In genomic region chr7:90457517-90457916, GRCm38 (mm10) we compare ENCODE assay signal across 8 mouse cellular contexts. TPM values are rescaled to one million over a fixed set of nuclear protein-coding genes. Genes with fewer than 3 reads are reported as not detected.
DNase-seq lines count a peak whose midpoint lies in the region; ATAC-seq and TF ChIP-seq lines count a peak whose summit lies in the region.

No protein-coding gene starts in this region.

- H3K27me3 ChIP-seq in lung, embryonic 14.5 days (ENCODE audit: insufficient read depth, low read length), result no peaks in the 10 kb centered on the region
- 0 out of 2 replicates have a peak, but pooled peaks cover 2% of the 10 kb centered on the region for H3K27me3 ChIP-seq in heart, embryonic 16.5 days (ENCODE audit: control insufficient read depth, insufficient read depth, low read length)
- H3K27me3 ChIP-seq in liver, embryonic 15.5 days, result no peaks in the 10 kb centered on the region
- no peaks in the 10 kb centered on the region for H3K27me3 ChIP-seq in stomach, embryonic 16.5 days (ENCODE audit: control insufficient read depth, insufficient read depth, low read length)

- peak overlapping the region; percentile 76 for H3K4me2 ChIP-seq in lung, embryonic 14.5 days
- peak overlapping the region; percentile 80 for H3K4me2 ChIP-seq in heart, embryonic 16.5 days (ENCODE audit: low read depth, low read length)
- peak overlapping the region; percentile 92 for H3K4me2 ChIP-seq in liver, embryonic 15.5 days
- H3K4me2 ChIP-seq in stomach, embryonic 16.5 days (ENCODE audit: low read depth, low read length), result peak overlapping the region; percentile 56

- peak; percentile 66 for DNase-seq in lung, embryonic 14.5 days
- no peak for DNase-seq in lung, postnatal 14 days
- no peak for DNase-seq in gastrocnemius, postnatal 14 days
- no peak for DNase-seq in left cerebral cortex, postnatal 4 days

- H3K9me3 ChIP-seq in lung, embryonic 14.5 days (ENCODE audit: low read depth, low read length), result no peaks in the 10 kb centered on the region
- H3K9me3 ChIP-seq in heart, embryonic 16.5 days (replicated peaks; ENCODE audit: control insufficient read depth, low read length), result no peaks in the 10 kb centered on the region
- no peaks in the 10 kb centered on the region for H3K9me3 ChIP-seq in liver, embryonic 15.5 days (replicated peaks)
- no peaks in the 10 kb centered on the region for H3K9me3 ChIP-seq in stomach, embryonic 16.5 days (replicated peaks; ENCODE audit: control insufficient read depth, low read length)

- ATAC-seq in lung, embryonic 14.5 days (ENCODE audit: insufficient read depth), result peak; percentile 72
- 0 out of 2 replicates have a peak, but pooled peaks have one; percentile 9 for ATAC-seq in common myeloid progenitor, adult 5-6 weeks (replicated peaks; ENCODE audit: low read depth, poor library complexity, severe bottlenecking)
- peak; percentile 16; the same call in 1 of the 2 replicates for ATAC-seq in heart, embryonic 16.5 days (replicated peaks; ENCODE audit: extremely low read depth, insufficient read depth, low FRiP score)
- peak; percentile 35 for ATAC-seq in liver, embryonic 15.5 days (ENCODE audit: insufficient read depth)
- peak; percentile 53; the same call in 1 of the 2 replicates for ATAC-seq in stomach, embryonic 16.5 days (ENCODE audit: insufficient read depth, low FRiP score)

- H3K9ac ChIP-seq in lung, embryonic 14.5 days, result peak overlapping the region; percentile 61
- H3K9ac ChIP-seq in heart, embryonic 16.5 days (ENCODE audit: low read length), result peak overlapping the region; percentile 77
- H3K9ac ChIP-seq in liver, embryonic 15.5 days, result peak overlapping the region; percentile 76
- H3K9ac ChIP-seq in stomach, embryonic 16.5 days (ENCODE audit: low read length), result peak overlapping the region; percentile 79

- no peaks in the 10 kb centered on the region for H3K4me1 ChIP-seq in lung, embryonic 14.5 days (ENCODE audit: insufficient read depth)
- H3K4me1 ChIP-seq in heart, embryonic 16.5 days (ENCODE audit: control insufficient read depth, insufficient read depth, low read length), result peaks cover 13% of the 10 kb centered on the region
- peaks cover 30% of the 10 kb centered on the region for H3K4me1 ChIP-seq in liver, embryonic 15.5 days (replicated peaks)
- peaks cover 8% of the 10 kb centered on the region; the same call in 1 of the 2 replicates for H3K4me1 ChIP-seq in stomach, embryonic 16.5 days (ENCODE audit: control insufficient read depth, insufficient read depth, low read length)

- intact Hi-C loops in gastrocnemius, postnatal 14 days (cut with DNase I; ENCODE audit: low total_unique reads), result no loop called here
- intact Hi-C loops in left cerebral cortex, postnatal 4 days (cut with DNase I), result no loop called here

- 0 out of 2 replicates have a peak, but pooled peaks have one; percentile 29 for TF ChIP-seq CTCF in lung, embryonic 14.5 days (IDR thresholded peaks at IDR 0.05; ENCODE audit: low read depth)

- peaks cover 16% of the 10 kb centered on the region for H3K36me3 ChIP-seq in lung, embryonic 14.5 days (ENCODE audit: insufficient read depth)
- H3K36me3 ChIP-seq in heart, embryonic 16.5 days (ENCODE audit: control insufficient read depth, insufficient read depth), result peaks cover 10% of the 10 kb centered on the region; the same call in 1 of the 2 replicates
- H3K36me3 ChIP-seq in liver, embryonic 15.5 days (replicated peaks), result peaks cover 16% of the 10 kb centered on the region
- H3K36me3 ChIP-seq in stomach, embryonic 16.5 days (ENCODE audit: control insufficient read depth, insufficient read depth, low read length), result 0 out of 2 replicates have a peak, but pooled peaks cover 3% of the 10 kb centered on the region

- 16% methylated on average over 10 of the region's 10 CpGs for WGBS in lung, embryonic 14.5 days
- WGBS in heart, embryonic 16.5 days, result 9% methylated on average over 10 of the region's 10 CpGs
- WGBS in liver, embryonic 15.5 days (ENCODE audit: insufficient replicate concordance), result 5% methylated on average over 10 of the region's 10 CpGs
- WGBS in stomach, embryonic 16.5 days, result 9% methylated on average over 10 of the region's 10 CpGs

- peak overlapping the region; percentile 83 for H3K27ac ChIP-seq in lung, embryonic 14.5 days (ENCODE audit: low read depth)
- H3K27ac ChIP-seq in heart, embryonic 16.5 days (ENCODE audit: low read length), result peak overlapping the region; percentile 93
- H3K27ac ChIP-seq in liver, embryonic 15.5 days (replicated peaks), result peak overlapping the region; percentile 81
- peak overlapping the region; percentile 87 for H3K27ac ChIP-seq in stomach, embryonic 16.5 days (ENCODE audit: low read length)

- peak overlapping the region; percentile 65 for H3K4me3 ChIP-seq in lung, embryonic 14.5 days (ENCODE audit: low read depth, low read length)
- peak overlapping the region; percentile 80 for H3K4me3 ChIP-seq in heart, embryonic 16.5 days (ENCODE audit: low read length)
- peak overlapping the region; percentile 81 for H3K4me3 ChIP-seq in liver, embryonic 15.5 days (replicated peaks)
- peak overlapping the region; percentile 66 for H3K4me3 ChIP-seq in stomach, embryonic 16.5 days (replicated peaks; ENCODE audit: low read length)

RNA-seq across cellular contexts. Expression of gene Tmem126a, which starts 0.5 kb away (rescaled TPM):
- 105 and 107 TPM in 2 replicates for polyA plus RNA-seq in lung, embryonic 14.5 days (2014; fragmentation: Nextera tagmentation; extraction: Ambion mirVana)
- 23.3 and 25.1 TPM in 2 replicates for total RNA-seq in common myeloid progenitor, adult 5-6 weeks (2017)
- polyA plus RNA-seq in heart, embryonic 16.5 days (2015; fragmentation: Nextera tagmentation; extraction: Ambion mirVana), result 122 and 124 TPM in 2 replicates
- 34.3 and 43.4 TPM in 2 replicates for polyA plus RNA-seq in liver, embryonic 15.5 days (2015; fragmentation: Nextera tagmentation; extraction: Ambion mirVana)
- polyA plus RNA-seq in stomach, embryonic 16.5 days (2015; fragmentation: Nextera tagmentation; extraction: Ambion mirVana), result 93.4 and 104 TPM in 2 replicates
- 10 to 100 TPM; 79.6 to 81.3 TPM for total RNA-seq in gastrocnemius, postnatal 14 days (2021)
- 10 to 100 TPM; 43.1 to 45.4 TPM for total RNA-seq in left cerebral cortex, postnatal 4 days (2021)

RNA-seq across cellular contexts. Expression of gene Crebzf, which starts 15.0 kb away (rescaled TPM):
- polyA plus RNA-seq in lung, embryonic 14.5 days (2014; fragmentation: Nextera tagmentation; extraction: Ambion mirVana), result 45.2 and 47.4 TPM in 2 replicates
- total RNA-seq in common myeloid progenitor, adult 5-6 weeks (2017), result 87.2 and 94.8 TPM in 2 replicates
- polyA plus RNA-seq in heart, embryonic 16.5 days (2015; fragmentation: Nextera tagmentation; extraction: Ambion mirVana), result 14.4 and 15.5 TPM in 2 replicates
- 9.9 and 12.3 TPM in 2 replicates for polyA plus RNA-seq in liver, embryonic 15.5 days (2015; fragmentation: Nextera tagmentation; extraction: Ambion mirVana)
- polyA plus RNA-seq in stomach, embryonic 16.5 days (2015; fragmentation: Nextera tagmentation; extraction: Ambion mirVana), result 12.5 and 17.4 TPM in 2 replicates
- 10 to 100 TPM; 15.1 to 15.7 TPM for total RNA-seq in gastrocnemius, postnatal 14 days (2021)
- total RNA-seq in left cerebral cortex, postnatal 4 days (2021), result 10 to 100 TPM; 81.0 to 85.7 TPM

RNA-seq across cellular contexts. Expression of gene Tmem126b, which starts 18.3 kb away (rescaled TPM):
- 31.7 and 32.5 TPM in 2 replicates for polyA plus RNA-seq in lung, embryonic 14.5 days (2014; fragmentation: Nextera tagmentation; extraction: Ambion mirVana)
- 11.0 and 12.9 TPM in 2 replicates for total RNA-seq in common myeloid progenitor, adult 5-6 weeks (2017)
- 33.3 and 35.2 TPM in 2 replicates for polyA plus RNA-seq in heart, embryonic 16.5 days (2015; fragmentation: Nextera tagmentation; extraction: Ambion mirVana)
- 11.1 and 12.0 TPM in 2 replicates for polyA plus RNA-seq in liver, embryonic 15.5 days (2015; fragmentation: Nextera tagmentation; extraction: Ambion mirVana)
- 32.9 and 34.1 TPM in 2 replicates for polyA plus RNA-seq in stomach, embryonic 16.5 days (2015; fragmentation: Nextera tagmentation; extraction: Ambion mirVana)
- 10 to 100 TPM; 12.6 to 13.7 TPM for total RNA-seq in gastrocnemius, postnatal 14 days (2021)
- 10 to 100 TPM; 13.4 TPM for total RNA-seq in left cerebral cortex, postnatal 4 days (2021)

RNA-seq across cellular contexts. Expression of gene Dlg2, which starts 19.0 kb away (rescaled TPM):
- polyA plus RNA-seq in lung, embryonic 14.5 days (2014; fragmentation: Nextera tagmentation; extraction: Ambion mirVana), result 0.25 and 0.37 TPM in 2 replicates
- total RNA-seq in common myeloid progenitor, adult 5-6 weeks (2017), result 1.6 and 3.9 TPM in 2 replicates
- polyA plus RNA-seq in heart, embryonic 16.5 days (2015; fragmentation: Nextera tagmentation; extraction: Ambion mirVana), result 5.7 and 7.7 TPM in 2 replicates
- 0.56 and 0.60 TPM in 2 replicates for polyA plus RNA-seq in liver, embryonic 15.5 days (2015; fragmentation: Nextera tagmentation; extraction: Ambion mirVana)
- polyA plus RNA-seq in stomach, embryonic 16.5 days (2015; fragmentation: Nextera tagmentation; extraction: Ambion mirVana), result 4.3 and 4.7 TPM in 2 replicates
- total RNA-seq in gastrocnemius, postnatal 14 days (2021), result under 1 TPM; 0.51 to 0.69 TPM
- 100 to 1,000 TPM; 316 to 332 TPM for total RNA-seq in left cerebral cortex, postnatal 4 days (2021)

RNA-seq across cellular contexts. Expression of gene Ccdc89, which starts 31.1 kb away (rescaled TPM):
- polyA plus RNA-seq in lung, embryonic 14.5 days (2014; fragmentation: Nextera tagmentation; extraction: Ambion mirVana), result 1.5 TPM in 2 replicates
- total RNA-seq in common myeloid progenitor, adult 5-6 weeks (2017), result 0.82 TPM in 1 of 2 replicates, not detected in the other
- polyA plus RNA-seq in heart, embryonic 16.5 days (2015; fragmentation: Nextera tagmentation; extraction: Ambion mirVana), result 0.62 and 0.79 TPM in 2 replicates
- polyA plus RNA-seq in liver, embryonic 15.5 days (2015; fragmentation: Nextera tagmentation; extraction: Ambion mirVana), result 0.13 TPM in 2 replicates
- 1.1 and 1.2 TPM in 2 replicates for polyA plus RNA-seq in stomach, embryonic 16.5 days (2015; fragmentation: Nextera tagmentation; extraction: Ambion mirVana)
- total RNA-seq in gastrocnemius, postnatal 14 days (2021), result under 1 TPM in 1 of 2 experiments, not detected in 1; 0.13 TPM
- total RNA-seq in left cerebral cortex, postnatal 4 days (2021), result under 1 TPM; 0.54 to 0.77 TPM

Comparison
In these comparisons a context has a peak if more than half of its experiments do, and no peak if none do; other contexts are left out.
1. ATAC-seq: peak in every context shown above with its lines; median percentile 72 in lung, embryonic 14.5 days; 53 in stomach, embryonic 16.5 days; 35 in liver, embryonic 15.5 days; 16 in heart, embryonic 16.5 days; 9 in common myeloid progenitor, adult 5-6 weeks.